Mouse (Mus musculus): ENCODE data around the gene Cstb.
A peak's percentile ranks its signal among the peaks of the same experiment; 100 is the strongest.

Cstb gene

GRCm38 (mm10) chr10:78458348-78459111 lies 33.1 kb downstream of the Cstb start:
- no peak for DNase-seq (ENCODE audit: extremely low read depth, low read depth)

GRCm38 (mm10) chr10:78460463-78460862 lies 35.0 kb downstream of the Cstb start:
- DNase-seq (ENCODE audit: extremely low read depth, low read depth) = no peak

- no peak for DNase-seq (ENCODE audit: extremely low read depth, low read depth)
Measured at GRCm38 (mm10) chr10:78461767-78462166, 36.3 kb downstream of the Cstb start.

GRCm38 (mm10) chr10:78462945-78463768 lies 37.7 kb downstream of the Cstb start:
- DNase-seq (ENCODE audit: extremely low read depth, low read depth) = no peak

GRCm38 (mm10) chr10:78463769-78464167 lies 38.3 kb downstream of the Cstb start:
- no peak for DNase-seq (ENCODE audit: extremely low read depth, low read depth)

GRCm38 (mm10) chr10:78464201-78464791 lies 38.8 kb downstream of the Cstb start:
- DNase-seq (ENCODE audit: extremely low read depth, low read depth) = no peak

- peak; percentile 94 for DNase-seq (ENCODE audit: extremely low read depth, low read depth)
Measured at GRCm38 (mm10) chr10:78464792-78465207, 39.3 kb downstream of the Cstb start, which contains the start of gene Pdxk. Gene Pdxk (minus strand): TSS chr10:78464975.

- peak; percentile 88 for DNase-seq (ENCODE audit: extremely low read depth, low read depth)
Measured at GRCm38 (mm10) chr10:78465472-78465871, 40.0 kb downstream of the Cstb start.

- no peak for DNase-seq (ENCODE audit: extremely low read depth, low read depth)
Measured at GRCm38 (mm10) chr10:78466647-78467046, 41.2 kb downstream of the Cstb start.

GRCm38 (mm10) chr10:78467761-78468310 lies 42.4 kb downstream of the Cstb start:
- DNase-seq (ENCODE audit: extremely low read depth, low read depth) = no peak

GRCm38 (mm10) chr10:78470582-78471313 lies 45.3 kb downstream of the Cstb start:
- no peak for DNase-seq (ENCODE audit: extremely low read depth, low read depth)

GRCm38 (mm10) chr10:78472046-78472445 lies 46.6 kb downstream of the Cstb start:
- no peak for DNase-seq (ENCODE audit: extremely low read depth, low read depth)

- DNase-seq (ENCODE audit: extremely low read depth, low read depth) = no peak
Measured at GRCm38 (mm10) chr10:78473434-78473833, 48.0 kb downstream of the Cstb start.

GRCm38 (mm10) chr10:78474759-78475158 lies 49.3 kb downstream of the Cstb start:
- DNase-seq (ENCODE audit: extremely low read depth, low read depth) = no peak

- DNase-seq (ENCODE audit: extremely low read depth, low read depth) = peak; percentile 75
Measured at GRCm38 (mm10) chr10:78476821-78477220, 51.4 kb downstream of the Cstb start.

All from MEL-GATA-1-ER (cell line).